Mouse (Mus musculus) monocyte, adult 5-6 weeks (primary cell): Measurements from ENCODE around the gene Mul1. TPM values are rescaled to one million over a fixed set of nuclear protein-coding genes. Genes with fewer than 3 reads are reported as not detected.
"Not testable (repeated sequence)": the region's sequence is repeated elsewhere in the genome, so short reads cannot be mapped to it uniquely, and the experiment has no call there.

Experiments
- ATAC-seq: fragments of 153-309, 156-312 bp; replicated peaks from 2 replicates; pipeline ENCODE4 v1.8.0; 2017; ENCODE audit warnings: mild to moderate bottlenecking; ENCODE audit not compliant: low TSS enrichment, insufficient number of reproducible peaks, severe bottlenecking, poor library complexity, low FRiP score
- total RNA-seq: library from RNA; stranded (forward); fragments of 200-1000, 200-491, 200-594 nt; gene quantifications from 3 replicates; pipeline ENCODE4 v1.2.3, GENCODE M21; 2017

Gene Mul1
- 10.8 to 12.0 TPM (median 11.9 TPM) in 3 replicates for total RNA-seq

DNA sequence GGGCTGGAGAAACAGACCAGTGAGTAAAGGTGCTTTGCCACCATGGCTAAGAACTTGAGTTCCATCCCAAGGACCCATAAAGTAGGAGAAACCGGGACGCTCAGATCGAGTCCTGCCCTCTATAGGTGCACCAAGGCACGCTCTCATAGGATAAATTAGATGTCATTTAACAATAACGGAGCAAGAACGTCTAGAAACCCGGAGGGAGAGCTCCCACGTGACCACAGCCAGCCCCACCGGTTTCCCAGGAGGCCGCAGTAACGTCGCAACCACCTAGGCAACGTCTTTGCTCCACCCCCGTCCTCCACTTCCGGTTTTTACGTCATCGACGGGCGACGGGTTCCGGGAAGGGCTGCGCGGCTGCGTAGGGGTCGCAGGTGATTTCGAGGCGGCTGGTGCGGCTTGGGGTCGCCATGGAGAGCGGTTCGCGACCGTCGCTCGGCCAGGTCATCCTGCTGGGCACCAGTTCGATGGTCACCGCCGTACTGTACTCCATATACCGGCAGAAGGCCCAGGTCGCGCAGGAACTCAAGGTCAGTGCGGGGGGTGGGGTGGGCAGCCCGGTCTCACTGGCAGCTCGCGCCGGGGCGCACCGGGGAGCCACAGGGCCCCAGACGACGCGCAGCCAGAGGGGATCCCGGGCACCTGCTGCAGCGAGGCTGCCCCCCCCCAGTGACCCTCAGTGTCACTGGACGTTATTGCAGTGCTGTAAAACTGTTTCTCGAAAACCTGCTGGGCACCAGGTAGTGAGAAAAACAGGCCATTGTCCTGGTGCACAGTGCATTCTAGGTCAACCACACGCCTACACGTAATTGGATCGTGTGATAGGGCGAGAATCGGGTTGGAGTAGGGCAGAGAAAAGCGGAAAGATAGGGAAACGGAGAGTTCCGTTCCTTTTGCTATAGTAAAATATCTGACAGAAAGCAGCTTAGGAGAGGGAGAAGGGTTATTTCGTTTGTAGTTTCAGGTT is at the start of gene Mul1:
Gene Mul1 (plus strand): TSS at position 325 of the 970 bp plus-strand sequence.
- peak; percentile 97 for ATAC-seq

DNA sequence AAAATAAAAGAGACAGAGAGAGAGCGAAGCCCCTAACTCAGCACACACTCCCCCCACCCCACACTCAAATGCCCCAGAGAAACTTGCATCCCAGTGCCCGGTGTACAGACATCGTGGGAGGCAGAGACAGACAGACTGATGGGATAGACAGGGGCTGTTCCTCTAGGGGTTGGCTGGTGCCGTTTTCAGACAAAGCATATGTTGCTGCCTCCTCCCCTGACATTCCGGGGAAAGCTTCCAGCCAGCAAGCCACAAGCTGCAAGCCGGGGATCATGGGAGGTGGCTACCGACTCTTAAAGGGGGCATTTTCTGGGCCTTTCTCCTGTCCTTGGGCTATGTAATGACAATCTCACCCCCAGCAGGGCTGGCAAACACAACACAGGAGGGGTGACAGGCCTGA is 40.8 kb upstream of the Mul1 start:
- no peak for ATAC-seq

DNA sequence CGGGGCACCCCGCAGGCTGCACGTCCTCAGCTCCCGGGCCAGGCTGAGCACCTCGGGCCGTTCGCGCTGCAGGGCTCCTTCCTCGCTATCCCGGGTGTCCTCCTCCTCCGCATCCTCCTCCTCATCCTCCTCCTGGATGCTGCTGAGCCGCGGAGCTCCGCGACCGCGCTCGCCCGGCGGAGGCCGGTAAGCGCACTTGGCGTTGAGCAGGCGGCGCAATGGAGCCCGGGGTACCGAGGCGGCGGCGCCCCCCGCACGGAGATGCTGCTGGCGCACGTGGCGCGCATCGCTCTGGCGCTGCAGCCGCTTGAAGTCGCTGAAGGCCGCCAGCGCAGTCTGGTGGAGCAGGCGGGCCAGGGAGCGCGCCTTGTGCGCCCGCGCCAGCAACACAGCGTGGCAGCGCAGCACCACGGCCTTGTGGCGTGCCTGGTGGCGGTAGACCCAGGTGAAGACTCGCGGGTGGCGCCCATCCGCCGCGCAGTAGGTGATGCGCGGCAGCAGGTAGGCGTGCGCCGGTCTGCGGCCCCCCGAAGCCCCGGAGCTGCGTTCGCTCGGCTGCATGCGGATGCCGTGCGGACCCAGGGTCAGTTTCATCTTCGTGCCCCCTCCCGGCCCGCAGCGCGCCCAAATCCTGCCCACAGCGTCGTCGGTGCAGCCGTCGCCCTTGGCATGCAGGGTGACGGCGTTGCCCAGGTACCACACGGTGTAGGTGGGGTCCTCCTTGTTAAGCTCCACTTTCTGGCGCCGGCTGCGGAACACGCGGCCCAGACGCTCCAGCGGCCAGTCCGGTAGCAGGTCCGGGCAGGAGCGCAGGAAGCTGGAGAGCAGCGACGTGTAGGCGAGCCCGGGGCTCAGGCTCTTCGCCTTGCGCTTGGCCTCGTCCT is 39.1 kb upstream of the Mul1 start:
- no peak for ATAC-seq

DNA sequence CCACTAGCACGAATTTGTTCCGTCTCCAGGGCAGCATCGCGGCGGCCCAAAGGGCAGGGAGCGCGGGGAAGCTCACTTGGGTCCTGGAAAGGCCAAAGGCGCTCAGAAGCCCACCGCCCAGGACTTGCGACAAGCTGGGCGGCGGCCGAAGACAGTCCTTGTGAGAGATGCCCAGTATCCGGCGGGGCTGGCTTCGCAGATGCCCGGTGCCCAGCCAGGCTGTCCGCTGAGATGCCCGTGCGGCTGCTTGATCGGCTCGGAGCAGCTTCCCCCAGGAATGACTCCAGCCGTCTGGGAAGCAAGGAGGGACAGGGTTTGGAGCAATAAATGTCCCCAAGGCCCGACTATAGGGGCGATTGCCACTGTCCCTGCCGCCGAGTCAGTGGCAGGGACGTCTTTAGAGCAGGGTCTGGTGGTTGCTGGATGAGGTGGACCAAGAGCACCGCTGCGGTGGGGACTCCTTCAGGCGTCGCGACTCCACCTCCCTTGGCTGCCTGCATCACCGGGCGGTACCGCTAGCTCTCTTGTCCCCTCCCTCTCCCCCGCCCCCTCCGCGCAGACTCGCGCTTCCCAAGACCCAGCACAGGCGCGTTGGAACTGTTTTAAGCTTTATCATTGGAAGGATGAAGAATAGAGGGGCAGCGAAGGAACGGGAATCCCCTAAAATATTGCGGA is 38.4 kb upstream of the Mul1 start, which contains the start of gene Fam43b:
Gene Fam43b (minus strand): TSS at position 558 of the 675 bp plus-strand sequence.
- no peak for ATAC-seq

DNA sequence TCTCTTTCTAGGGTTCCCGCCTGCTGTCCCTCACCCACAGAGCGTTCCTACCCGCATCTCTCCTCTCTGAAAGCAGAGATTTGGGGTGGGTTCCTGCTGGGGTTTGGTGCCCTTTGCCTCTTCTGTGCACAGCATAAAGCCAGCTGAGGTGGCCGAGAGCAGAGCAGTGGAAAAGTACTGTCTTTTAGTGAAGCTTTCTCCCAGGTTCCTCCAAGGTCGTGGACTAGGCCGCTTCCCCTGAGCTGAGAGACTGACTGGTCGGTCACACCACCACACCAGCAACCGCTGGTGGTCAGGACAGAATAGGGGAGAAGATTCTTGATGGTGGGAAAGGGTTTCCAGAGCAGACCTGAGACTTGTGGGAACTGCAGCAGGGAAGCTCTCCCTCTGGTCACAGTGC is 37.8 kb upstream of the Mul1 start:
- ATAC-seq, result no peak

DNA sequence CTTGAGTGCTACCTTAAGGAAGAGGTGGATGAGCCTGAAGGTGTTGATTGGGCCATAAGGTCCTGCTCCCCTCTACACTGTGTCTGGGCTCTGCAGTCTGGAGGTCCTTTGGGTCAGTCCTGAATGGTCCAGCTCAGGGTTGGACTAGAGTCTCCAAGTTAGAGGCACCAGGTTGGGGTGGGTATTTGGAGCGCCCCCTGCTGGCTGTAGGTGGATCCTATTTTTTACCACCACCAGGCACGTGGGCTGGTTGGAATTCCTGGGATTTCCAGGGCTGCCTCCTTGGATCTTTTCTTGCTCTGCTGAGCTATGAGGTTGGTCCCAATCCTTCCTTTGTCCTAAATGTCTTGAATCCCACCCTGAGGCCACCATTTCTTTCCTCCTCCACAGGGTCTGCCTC is 29.7 kb upstream of the Mul1 start:
- ATAC-seq, result peak; percentile 53; the same call in 1 of the 2 replicates

DNA sequence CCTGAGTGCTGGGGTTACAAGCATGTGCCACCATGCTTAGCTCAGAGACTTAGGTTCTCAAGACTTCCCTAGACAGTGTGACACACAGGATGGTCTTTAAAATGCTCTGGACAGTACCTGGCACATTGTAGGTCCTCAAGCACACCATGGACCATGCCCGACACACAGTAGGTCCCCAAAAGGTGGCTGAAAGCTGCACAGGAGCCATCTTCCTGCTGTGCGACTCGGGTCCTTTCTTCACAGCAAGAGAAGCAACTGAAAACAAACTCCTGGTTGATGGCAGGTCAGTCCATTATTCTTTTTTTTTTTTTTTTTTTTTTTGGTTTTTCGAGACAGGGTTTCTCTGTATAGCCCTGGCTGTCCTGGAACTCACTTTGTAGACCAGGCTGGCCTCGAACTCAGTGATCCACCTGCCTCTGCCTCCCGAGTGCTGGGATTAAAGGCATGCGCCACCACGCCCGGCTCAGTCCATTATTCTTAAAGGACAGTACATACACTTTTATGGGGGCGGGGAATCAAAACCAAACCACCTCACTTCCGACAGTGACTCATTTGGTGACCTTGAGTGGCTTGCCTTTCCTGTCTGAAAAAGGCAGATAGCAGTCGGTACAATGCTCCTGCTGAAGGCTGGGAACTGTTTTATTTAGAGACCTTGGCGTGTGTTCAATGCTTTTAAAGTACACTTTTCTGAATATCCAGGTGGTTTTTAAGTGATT is 26.8 kb upstream of the Mul1 start:
- ATAC-seq, result no peak

DNA sequence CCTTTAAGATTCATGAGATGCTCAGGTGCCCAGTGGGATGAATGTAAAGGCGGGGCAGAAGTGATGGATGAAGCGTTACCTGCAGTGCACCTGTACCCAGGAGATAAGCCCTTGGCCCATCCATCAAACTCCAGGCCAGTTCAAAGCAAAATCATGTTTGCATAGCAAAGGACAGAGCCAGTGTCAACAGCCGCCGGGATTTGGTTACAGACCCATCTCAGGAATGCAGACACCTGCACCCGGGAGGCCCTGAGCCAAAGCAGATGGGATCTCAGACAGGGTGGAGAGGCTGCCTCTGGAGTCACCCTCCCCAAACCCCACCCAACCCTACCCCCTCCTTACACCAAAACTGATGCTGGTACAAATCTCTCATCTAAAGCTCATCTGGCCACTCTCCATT is 23.5 kb upstream of the Mul1 start:
- no peak for ATAC-seq

DNA sequence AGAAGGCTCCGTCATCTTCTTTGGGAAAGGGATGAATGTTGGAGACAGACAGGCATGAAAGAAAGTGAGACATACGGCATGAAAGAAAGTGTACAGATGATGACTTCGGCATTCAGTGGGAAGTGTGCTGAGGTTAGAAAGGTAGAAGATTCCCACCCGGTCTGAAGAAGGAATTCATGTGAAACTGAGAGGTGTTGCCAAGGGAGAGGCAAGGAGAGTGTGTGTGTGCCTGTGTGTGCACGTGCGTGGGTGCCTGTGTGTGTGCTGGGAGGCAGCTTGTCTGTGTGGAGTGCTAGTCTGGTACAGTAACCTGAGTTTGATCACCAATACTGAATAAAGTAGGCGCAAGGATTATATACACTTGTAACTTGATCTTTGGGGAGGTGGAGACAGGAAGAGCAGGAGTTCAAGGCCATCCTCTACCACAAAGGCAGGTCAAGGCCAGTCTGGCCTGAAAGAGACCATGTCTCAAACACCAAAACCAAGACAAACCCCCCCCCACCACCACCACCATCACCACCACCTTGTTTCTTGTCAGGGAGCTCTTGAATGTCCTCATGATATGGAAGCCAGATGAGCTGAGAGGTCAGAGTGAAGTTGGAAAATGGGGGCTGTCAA is 22.9 kb upstream of the Mul1 start:
- ATAC-seq, result no peak

DNA sequence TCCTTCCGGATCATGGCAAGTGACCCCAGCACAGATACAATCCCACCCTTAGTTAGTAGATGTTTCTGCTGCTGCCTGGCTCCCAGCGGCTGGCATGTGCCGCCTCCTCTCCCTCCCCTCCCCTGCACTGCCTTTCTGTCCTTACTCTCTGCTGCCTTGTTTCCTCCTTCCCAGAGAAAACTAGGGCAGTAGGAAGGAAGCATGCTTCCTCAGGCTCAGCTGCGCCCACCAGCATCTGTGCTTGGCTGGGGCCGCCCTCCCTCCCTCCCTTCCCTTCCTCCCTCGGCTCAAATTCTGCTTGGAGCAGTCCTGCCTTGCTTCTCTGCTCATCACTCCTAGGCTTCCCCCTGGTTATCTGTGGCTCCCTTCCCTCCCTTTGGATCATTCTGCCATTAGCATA is 19.7 kb upstream of the Mul1 start:
- no peak for ATAC-seq

DNA sequence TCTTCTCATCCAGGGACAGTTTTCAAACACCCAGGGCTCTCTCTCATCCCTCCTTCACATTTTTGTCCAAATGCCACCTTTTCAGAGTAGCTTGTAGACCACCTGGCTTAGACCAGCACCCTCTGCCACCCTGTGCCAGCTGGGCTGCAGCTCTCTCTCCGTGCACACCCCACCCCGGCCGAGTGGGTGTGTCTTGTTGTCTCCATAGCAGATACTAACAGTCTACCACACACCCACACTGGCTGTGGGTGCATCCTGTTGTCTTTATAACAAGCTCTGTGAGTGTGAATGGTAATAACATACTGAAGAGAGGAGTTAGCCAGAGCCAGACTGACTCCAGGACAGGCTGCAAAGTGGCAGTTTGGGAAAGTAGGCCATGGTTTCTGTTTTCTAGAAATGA is 18.5 kb upstream of the Mul1 start:
- no peak for ATAC-seq

DNA sequence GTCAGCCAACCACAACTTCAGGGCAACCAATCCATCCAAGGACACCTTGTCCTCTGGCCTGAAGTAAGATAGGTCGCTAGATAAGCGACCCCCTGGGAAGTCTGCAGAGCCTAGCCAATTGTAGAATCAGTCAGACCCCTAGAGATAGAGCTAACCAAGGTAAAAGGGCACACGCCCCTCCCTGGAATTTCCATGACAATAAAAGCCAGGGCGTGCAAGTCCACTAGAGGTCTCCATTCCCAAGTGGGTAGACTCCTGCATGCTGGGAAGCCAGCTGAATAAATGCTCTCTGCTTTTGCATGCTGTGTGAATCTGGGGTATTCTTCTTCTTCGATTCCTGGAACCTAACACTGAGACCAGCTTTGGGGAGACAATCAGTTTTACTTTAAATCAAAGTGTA is 18.1 kb upstream of the Mul1 start:
- no peak for ATAC-seq

DNA sequence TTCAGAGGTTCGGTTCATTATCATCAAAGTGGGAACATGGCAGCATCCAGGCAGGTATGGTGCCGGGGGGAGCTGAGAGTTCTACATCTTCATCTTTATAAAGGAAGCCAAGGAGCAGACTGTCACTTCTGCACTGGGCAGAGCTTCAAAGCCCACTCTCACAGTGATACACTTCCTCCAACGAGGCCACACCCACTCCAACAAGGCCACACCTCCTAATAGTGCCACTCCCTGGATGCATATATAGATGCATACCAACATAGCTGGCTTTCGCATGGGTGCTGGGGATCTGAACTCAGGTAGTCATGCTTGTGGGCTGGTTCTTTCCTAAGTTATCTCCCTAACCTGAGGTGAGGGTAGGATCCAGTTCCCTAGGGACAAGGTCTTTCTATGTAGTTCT is 16.6 kb upstream of the Mul1 start:
- ATAC-seq, result no peak

DNA sequence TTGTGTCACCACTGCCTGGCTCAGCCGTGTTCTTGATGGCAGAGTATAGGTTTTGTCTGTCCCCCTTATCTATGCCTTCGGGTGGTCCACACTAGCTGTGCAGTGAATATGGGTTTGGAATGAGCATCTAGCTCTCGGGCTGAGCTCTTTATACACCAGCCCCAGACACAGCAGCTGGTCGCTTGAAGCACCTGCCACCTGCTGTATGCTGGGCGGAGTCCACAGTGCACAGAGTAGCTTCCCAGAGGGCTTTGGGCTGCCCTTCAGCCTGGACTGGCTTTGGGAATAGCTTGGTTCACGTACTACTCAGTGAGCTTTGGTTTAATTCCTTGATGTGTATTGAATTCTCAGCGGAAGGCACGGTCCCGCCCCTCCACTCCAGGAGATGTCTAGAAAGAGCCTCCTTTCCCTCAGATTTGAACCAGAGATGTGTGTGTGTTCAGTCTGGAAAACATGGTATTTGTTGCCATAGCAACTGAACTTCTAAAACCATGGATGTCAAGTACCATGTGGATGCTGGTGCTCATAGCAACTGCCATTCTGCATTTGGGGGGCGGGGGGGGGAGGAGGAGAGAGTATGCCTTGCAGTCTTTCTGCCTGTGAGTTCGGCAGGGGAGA is 16.0 kb upstream of the Mul1 start:
- no peak for ATAC-seq

DNA sequence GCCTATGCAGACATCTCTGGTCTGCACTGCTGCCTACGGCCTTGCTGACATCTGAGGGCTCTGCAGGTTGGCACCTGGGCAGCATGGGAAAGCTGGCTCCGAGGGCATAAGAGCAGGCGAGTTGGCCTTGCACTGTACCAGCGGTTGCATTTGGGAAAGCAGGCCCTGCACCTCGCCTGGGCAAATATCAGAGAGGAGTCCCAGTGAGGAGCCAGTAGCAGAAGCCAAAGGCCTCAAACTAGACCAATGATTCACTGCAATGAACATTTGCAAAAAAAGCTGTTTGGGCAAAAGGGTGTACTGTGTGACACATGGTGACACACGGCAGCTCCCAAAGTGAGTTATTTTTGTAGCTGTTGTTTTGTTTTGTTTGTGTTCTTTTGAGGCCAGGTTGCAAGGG is 9.4 kb upstream of the Mul1 start:
- ATAC-seq, result no peak

DNA sequence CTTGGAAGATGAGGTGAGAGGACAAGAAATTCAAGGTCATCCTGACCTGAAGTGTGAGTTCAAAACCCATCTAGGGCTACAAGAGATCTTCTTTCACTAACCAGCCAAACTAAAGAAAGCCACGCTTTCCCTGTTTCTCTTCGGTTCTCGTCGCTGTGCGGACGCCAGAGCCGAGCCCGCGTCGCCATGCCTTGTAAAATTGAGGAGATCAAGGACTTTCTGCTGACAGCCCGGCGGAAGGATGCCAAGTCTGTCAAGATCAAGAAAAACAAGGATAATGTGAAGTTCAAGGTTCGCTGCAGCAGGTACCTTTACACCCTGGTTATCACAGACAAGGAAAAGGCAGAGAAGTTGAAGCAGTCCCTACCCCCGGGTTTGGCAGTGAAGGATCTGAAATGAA is 8.9 kb upstream of the Mul1 start:
- not testable (repeated sequence) for ATAC-seq
